Mouse (Mus musculus): ENCODE measurements around the gene Exosc7. TPM values are rescaled to one million over a fixed set of nuclear protein-coding genes. Genes with fewer than 3 reads are reported as not detected.

The Exosc7 gene
- total and polyA plus RNA-seq, 3 experiments: 162 to 196 TPM; not detected in 1

DNA sequence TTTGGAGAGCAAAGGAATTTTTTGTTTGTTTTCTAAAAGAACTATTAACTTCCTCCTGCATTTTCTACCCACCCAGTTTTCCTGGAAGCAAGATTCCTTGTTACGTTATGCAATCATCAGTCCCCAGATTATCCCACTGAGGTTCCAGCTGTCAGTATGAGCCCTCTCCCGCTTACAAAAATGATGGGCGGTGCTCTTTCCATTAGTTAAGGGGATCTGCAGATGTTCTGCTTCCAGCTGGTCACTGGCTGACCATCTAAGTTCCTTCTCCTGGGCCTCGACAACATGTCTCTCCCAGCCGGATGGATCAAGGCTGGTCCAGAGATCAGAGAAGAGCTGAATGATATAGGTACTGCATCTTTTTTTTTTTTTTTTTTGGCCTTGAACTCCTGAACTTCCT lies 35.4 kb downstream of the Exosc7 start:
- Histone ChIP-seq H3K27ac (ENCODE audit: control insufficient read depth, low read depth, low read length) (no peak overlapping the region), H3K79me2 (ENCODE audit: control insufficient read depth, insufficient read depth, low read length, poor library complexity) (no peaks in the 10 kb centered on the region), H3K4me3 (ENCODE audit: control insufficient read depth in 1 of 2, insufficient read depth in 1 of 2, low read depth in 2 of 2, low read length in 2 of 2) (no peak overlapping the region), H3K9me3 (replicated peaks; ENCODE audit: insufficient read depth, low read length) (no peaks in the 10 kb centered on the region), H3K27me3 (ENCODE audit: control insufficient read depth in 1 of 2, insufficient read depth in 2 of 2, low read length in 2 of 2) (no peaks in the 10 kb centered on the region), H3K36me3 (ENCODE audit: control insufficient read depth in 1 of 2, insufficient read depth in 2 of 2, low read length in 2 of 2) (peaks cover 0 to 6% of the 10 kb centered on the region in 2 experiments; a peak in 2 of 4 replicates), H3K4me1 (ENCODE audit: control insufficient read depth in 1 of 2, insufficient read depth in 2 of 2, low read length in 2 of 2) (peaks cover 2 to 8% of the 10 kb centered on the region in 2 experiments; a peak in 2 of 4 replicates), H3K9ac (ENCODE audit: control insufficient read depth, low read depth, low read length, poor library complexity, severe bottlenecking) (no peak overlapping the region)
- no peak for DNase-seq (ENCODE audit: low read depth, low spot score)
- no peak for TF ChIP-seq MAX (IDR thresholded peaks at IDR 0.05; ENCODE audit: low read length)
- TF ChIP-seq NRF1 (IDR thresholded peaks at IDR 0.05; ENCODE audit: insufficient read depth, low read depth, low read length, poor library complexity, severe bottlenecking): no peak
- no peak for TF ChIP-seq MAFK (IDR thresholded peaks at IDR 0.05; ENCODE audit: borderline replicate concordance, low read depth, low read length)
- no peak for TF ChIP-seq NELFE (IDR thresholded peaks at IDR 0.05; ENCODE audit: low read depth, low read length)
- TF ChIP-seq JUND (IDR thresholded peaks at IDR 0.05; ENCODE audit: low read depth, low read length): no peak
- no peak for TF ChIP-seq GABPA (IDR thresholded peaks at IDR 0.05; ENCODE audit: low read depth, low read length)
- no peak for TF ChIP-seq UBTF (IDR thresholded peaks at IDR 0.05; ENCODE audit: borderline replicate concordance, insufficient read depth, low read depth, low read length)
- TF ChIP-seq ZC3H11A (IDR thresholded peaks at IDR 0.05; ENCODE audit: low read depth, low read length): no peak
- no peak for TF ChIP-seq ZKSCAN1 (IDR thresholded peaks at IDR 0.05; ENCODE audit: low read depth, low read length)
- no peak for TF ChIP-seq KAT2A (conservative IDR thresholded peaks at IDR 0.05; ENCODE audit: low read depth, low read length)
- no peak for TF ChIP-seq SMC3 (IDR thresholded peaks at IDR 0.05; ENCODE audit: low read depth, low read length)

DNA sequence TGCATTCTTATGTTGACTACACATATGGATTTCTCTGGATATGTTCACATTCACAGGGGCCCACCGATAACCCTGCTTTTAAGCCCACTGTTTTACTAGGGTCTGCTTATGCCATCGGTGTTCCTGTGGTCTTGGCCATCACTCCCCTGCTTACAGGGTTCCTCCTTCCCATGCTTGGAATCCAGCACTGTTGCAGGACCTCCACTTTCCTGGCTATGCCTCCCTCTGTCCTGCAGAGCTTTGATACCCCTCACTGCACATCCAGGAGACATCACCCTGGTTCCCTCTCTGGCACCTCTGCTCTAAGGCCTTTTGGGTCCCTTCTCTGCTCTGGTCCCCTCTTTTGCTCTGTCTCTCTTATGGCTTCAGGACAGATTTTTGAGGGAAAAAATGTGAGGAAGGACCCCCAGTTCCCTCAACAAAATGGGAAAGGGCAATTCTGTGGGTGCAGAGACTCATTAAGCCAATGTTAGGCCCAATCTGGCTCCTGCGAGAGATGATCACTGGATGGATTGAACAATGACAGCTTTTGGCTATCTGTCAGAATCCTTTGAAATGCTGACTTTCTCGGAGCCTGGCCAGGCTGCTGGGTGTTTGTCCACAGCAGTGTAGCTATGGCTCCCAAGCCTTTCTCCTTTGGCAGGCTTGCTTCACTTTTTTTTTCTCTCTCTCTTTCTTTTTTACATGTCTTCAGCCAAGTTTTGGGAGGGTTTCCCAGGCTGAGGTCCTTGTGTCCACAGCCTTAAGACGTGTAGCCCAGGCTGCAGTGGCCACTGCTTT lies 37.4 kb downstream of the Exosc7 start, which contains the start of gene Clec3b:
Clec3b (plus strand) TSS at position 706 of the 780 bp plus-strand sequence.
- Histone ChIP-seq H3K4me3 (ENCODE audit: control insufficient read depth in 1 of 2, insufficient read depth in 1 of 2, low read depth in 2 of 2, low read length in 2 of 2) (no peak within 1 kb of the TSS), H3K9me3 (replicated peaks; ENCODE audit: insufficient read depth, low read length) (no peaks in the 10 kb centered on the region), H3K4me1 (ENCODE audit: control insufficient read depth in 1 of 2, insufficient read depth in 2 of 2, low read length in 2 of 2) (peaks cover 2 to 8% of the 10 kb centered on the region in 2 experiments; a peak in 2 of 4 replicates), H3K36me3 (ENCODE audit: control insufficient read depth in 1 of 2, insufficient read depth in 2 of 2, low read length in 2 of 2) (peaks cover 0 to 6% of the 10 kb centered on the region in 2 experiments; a peak in 2 of 4 replicates), H3K27ac (ENCODE audit: control insufficient read depth, low read depth, low read length) (peak within 1 kb of the TSS; percentile 28; the same call in 1 of the 2 replicates), H3K79me2 (ENCODE audit: control insufficient read depth, insufficient read depth, low read length, poor library complexity) (no peaks in the 10 kb centered on the region), H3K9ac (ENCODE audit: control insufficient read depth, low read depth, low read length, poor library complexity, severe bottlenecking) (peak within 1 kb of the TSS; percentile 38), H3K27me3 (ENCODE audit: control insufficient read depth in 1 of 2, insufficient read depth in 2 of 2, low read length in 2 of 2) (no peaks in the 10 kb centered on the region)
- TF ChIP-seq ETS1 (IDR thresholded peaks at IDR 0.05; ENCODE audit: low read depth, low read length): no peak
- no peak for TF ChIP-seq POLR2AphosphoS5 (IDR thresholded peaks at IDR 0.05; ENCODE audit: borderline replicate concordance, low read depth, low read length)
- TF ChIP-seq USF2 (IDR thresholded peaks at IDR 0.05; ENCODE audit: borderline replicate concordance in 1 of 2, insufficient read depth in 1 of 2, low read depth in 1 of 2, low read length in 2 of 2): no peak
- TF ChIP-seq SIN3A (IDR thresholded peaks at IDR 0.05; ENCODE audit: low read length): no peak
- TF ChIP-seq KAT2A (conservative IDR thresholded peaks at IDR 0.05; ENCODE audit: low read depth, low read length): no peak
- no peak for TF ChIP-seq NRF1 (IDR thresholded peaks at IDR 0.05; ENCODE audit: insufficient read depth, low read depth, low read length, poor library complexity, severe bottlenecking)
- no peak for TF ChIP-seq RAD21 (IDR thresholded peaks at IDR 0.05; ENCODE audit: low read depth, low read length)
- TF ChIP-seq TCF12 (IDR thresholded peaks at IDR 0.05; ENCODE audit: low read depth, low read length): no peak
- no peak for TF ChIP-seq TBP (IDR thresholded peaks at IDR 0.05; ENCODE audit: low read depth, low read length)
- no peak for TF ChIP-seq MAFK (IDR thresholded peaks at IDR 0.05; ENCODE audit: borderline replicate concordance, low read depth, low read length)
- no peak for TF ChIP-seq POLR2A (IDR thresholded peaks at IDR 0.05; ENCODE audit: control insufficient read depth in 1 of 2, insufficient read depth in 1 of 2, low read depth in 1 of 2, low read length in 2 of 2, poor library complexity in 1 of 2)
- no peak for TF ChIP-seq HCFC1 (IDR thresholded peaks at IDR 0.05; ENCODE audit: low read depth, low read length)
- no peak for DNase-seq (ENCODE audit: low read depth, low spot score)
